Mouse (Mus musculus) embryonic fibroblast, embryonic 13.5 days (primary cell): ENCODE measurements at regions not wholly inside any gene's neighbourhood (a gene's known extent, or its start where the extent isn't known, plus 50 kb on each side); places are given as distances from the start of the nearest gene placed in this dataset.

Experiments
- H3K27ac ChIP-seq: 2 replicates; pipeline ENCODE4 v1.5.1; 2012; ENCODE audit warnings: low read length, control low read depth, inconsistent platforms; ENCODE audit not compliant: insufficient read depth
- H3K4me1 ChIP-seq: 2 replicates; pipeline ENCODE4 v1.6.1; 2011; ENCODE audit warnings: low read length; ENCODE audit not compliant: control insufficient read depth, insufficient read depth
- H3K4me3 ChIP-seq: 2 replicates; pipeline ENCODE4 v1.5.1; 2011; ENCODE audit warnings: mild to moderate bottlenecking, control low read depth, low read length; ENCODE audit not compliant: insufficient read depth
- CTCF ChIP-seq: IDR thresholded peaks from 2 replicates; pipeline ENCODE4 v1.5.1; 2011; ENCODE audit warnings: mild to moderate bottlenecking, control low read depth, low read length, moderate library complexity, borderline replicate concordance; ENCODE audit not compliant: insufficient read depth
- POLR2A ChIP-seq: IDR thresholded peaks from 2 replicates; pipeline ENCODE4 v1.6.1; 2011; ENCODE audit warnings: low read depth, mild to moderate bottlenecking, control low read depth, low read length, moderate library complexity

- H3K27ac ChIP-seq: peak overlapping the region; percentile 76
- TF ChIP-seq POLR2A (no peak), CTCF (peak; percentile 36; the same call in 1 of the 2 replicates)
- H3K4me1 ChIP-seq: peaks cover 14% of the 10 kb centered on the region
- H3K4me3 ChIP-seq: peak overlapping the region; percentile 27; the same call in 1 of the 2 replicates
Observed at GRCm38 (mm10) chr4:89524260-89525200, 154.7 kb upstream of the Dmrta1 start.

GRCm38 (mm10) chr4:89523423-89524259 is 155.6 kb upstream of the Dmrta1 start:
- H3K4me3 ChIP-seq: no peak overlapping the region
- H3K27ac ChIP-seq: peak overlapping the region; percentile 76
- peaks cover 9% of the 10 kb centered on the region for H3K4me1 ChIP-seq
- TF ChIP-seq POLR2A (0 out of 2 replicates have a peak, but pooled peaks have one; percentile 17), CTCF (no peak)

- no peak overlapping the region for H3K4me3 ChIP-seq
- TF ChIP-seq POLR2A (no peak), CTCF (no peak)
- no peak overlapping the region for H3K27ac ChIP-seq
- peaks cover 13% of the 10 kb centered on the region; the same call in 1 of the 2 replicates for H3K4me1 ChIP-seq
Observed at GRCm38 (mm10) chr4:89518027-89518426, 161.2 kb upstream of the Dmrta1 start.

GRCm38 (mm10) chr4:89515823-89516411 is 163.3 kb upstream of the Dmrta1 start:
- peaks cover 13% of the 10 kb centered on the region; the same call in 1 of the 2 replicates for H3K4me1 ChIP-seq

GRCm38 (mm10) chr4:89514981-89515380 is 164.3 kb upstream of the Dmrta1 start:
- peaks cover 13% of the 10 kb centered on the region; the same call in 1 of the 2 replicates for H3K4me1 ChIP-seq
- no peak overlapping the region for H3K4me3 ChIP-seq
- no peak for TF ChIP-seq CTCF
- TF ChIP-seq POLR2A: no peak
- peak overlapping the region; percentile 71 for H3K27ac ChIP-seq

More at GRCm38 (mm10) chr4:89515823-89516411, 163.3 kb upstream of the Dmrta1 start:
- Histone ChIP-seq H3K4me3 (no peak overlapping the region), H3K27ac (peak overlapping the region; percentile 40)
- TF ChIP-seq POLR2A: no peak
- no peak for TF ChIP-seq CTCF

GRCm38 (mm10) chr4:89510593-89510992 is 168.6 kb upstream of the Dmrta1 start:
- TF ChIP-seq CTCF (no peak), POLR2A (no peak)

GRCm38 (mm10) chr4:89509655-89510391 is 169.4 kb upstream of the Dmrta1 start:
- Histone ChIP-seq H3K4me3 (no peak overlapping the region), H3K4me1 (peaks cover 12% of the 10 kb centered on the region), H3K27ac (no peak overlapping the region)
- TF ChIP-seq CTCF (no peak), POLR2A (no peak)

More at GRCm38 (mm10) chr4:89510593-89510992, 168.6 kb upstream of the Dmrta1 start:
- no peak overlapping the region for H3K27ac ChIP-seq
- H3K4me1 ChIP-seq: peaks cover 14% of the 10 kb centered on the region
- no peak overlapping the region for H3K4me3 ChIP-seq

GRCm38 (mm10) chr4:89508103-89508763 is 171.0 kb upstream of the Dmrta1 start:
- H3K4me3 ChIP-seq: no peak overlapping the region
- H3K27ac ChIP-seq: 0 out of 2 replicates have a peak overlapping the region, but pooled peaks have one; percentile 3
- peaks cover 12% of the 10 kb centered on the region for H3K4me1 ChIP-seq
- TF ChIP-seq CTCF (no peak), POLR2A (no peak)
